Mouse (Mus musculus) limb, embryonic 10.5 days (tissue): ENCODE measurements at regions not wholly inside any gene's neighbourhood (a gene's known extent, or its start where the extent isn't known, plus 50 kb on each side); places are given as distances from the start of the nearest gene placed in this dataset.

Experiments
- DNase-seq: peaks from one replicate; pipeline ENCODE4 v3.0.0-alpha.2; 2017; ENCODE audit warnings: low spot score
- H3K27ac ChIP-seq: fragments of 300-500 bp; sonication (generic); 2 replicates; pipeline ENCODE4 v1.5.1; 2016; ENCODE audit warnings: mild to moderate bottlenecking
- H3K27me3 ChIP-seq: fragments of 300-500 bp; sonication (generic); 2 replicates; pipeline ENCODE4 v1.6.1; 2016; ENCODE audit warnings: low read depth, mild to moderate bottlenecking; ENCODE audit not compliant: poor library complexity, severe bottlenecking
- H3K36me3 ChIP-seq: fragments of 300-500 bp; sonication (generic); 2 replicates; pipeline ENCODE4 v1.6.1; 2016; ENCODE audit warnings: mild to moderate bottlenecking, moderate library complexity
- H3K4me1 ChIP-seq: fragments of 300-500 bp; sonication (generic); 2 replicates; pipeline ENCODE4 v1.6.1; 2016
- H3K4me3 ChIP-seq: fragments of 300-500 bp; sonication (generic); 2 replicates; pipeline ENCODE4 v1.5.1; 2016; ENCODE audit warnings: mild to moderate bottlenecking, moderate library complexity
- H3K9me3 ChIP-seq: fragments of 300-500 bp; sonication (generic); replicated peaks from 2 replicates; pipeline ENCODE4 v1.6.1; 2016; ENCODE audit warnings: mild to moderate bottlenecking
- WGBS: fragments of 180-500 bp; shearing (Covaris S2); methylation state at CpG from one replicate; pipeline ENCODE4 v1.1.7; 2016; 5-methylcytosine and 5-hydroxymethylcytosine counted together

DNA sequence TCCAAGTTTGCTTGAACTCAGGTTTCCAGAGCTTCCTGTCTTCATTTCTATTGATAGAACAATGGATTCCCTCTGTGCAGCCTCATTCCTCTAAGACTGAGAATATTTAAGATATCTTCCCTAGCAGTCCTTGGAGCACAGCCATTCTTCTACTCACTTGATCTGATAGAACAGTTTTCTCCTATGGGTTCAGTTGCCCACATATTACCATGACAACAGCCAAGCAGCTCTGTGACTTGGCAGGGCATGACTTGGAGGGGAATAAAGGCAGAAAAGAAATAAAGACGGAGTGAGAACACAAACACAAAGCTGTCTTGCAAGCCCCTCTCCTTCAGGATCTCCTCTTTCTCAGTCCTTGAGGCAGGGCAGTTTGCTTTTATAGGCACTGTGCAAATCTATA is 87.6 kb upstream of the Tom1l1 start:
- Histone ChIP-seq H3K4me3 (no peak overlapping the region), H3K4me1 (no peaks in the 10 kb centered on the region), H3K27me3 (no peaks in the 10 kb centered on the region), H3K27ac (no peak overlapping the region), H3K36me3 (no peaks in the 10 kb centered on the region), H3K9me3 (no peaks in the 10 kb centered on the region)
- WGBS = 72% methylated on average over 1 of the region's 1 CpGs
- no peak for DNase-seq

DNA sequence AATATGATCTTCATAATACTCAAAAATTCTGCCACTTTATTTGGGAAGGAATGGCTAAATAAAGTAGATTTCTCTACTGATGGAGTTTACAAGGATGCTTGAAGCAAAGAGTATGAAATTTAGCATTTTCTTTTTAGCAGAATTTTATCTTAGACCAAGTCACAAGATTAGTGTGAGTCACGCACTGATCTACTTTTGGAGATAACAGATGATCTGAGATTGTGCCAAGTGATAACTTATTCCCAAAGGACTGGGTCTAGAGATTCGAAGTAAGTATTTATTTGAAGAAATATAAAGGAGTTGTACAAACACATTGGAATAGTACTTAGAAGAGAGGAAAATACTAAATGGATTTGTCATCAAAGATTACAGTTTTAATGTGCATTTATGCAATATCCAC is 67.8 kb upstream of the Tom1l1 start:
- WGBS = 87% methylated on average over 2 of the region's 2 CpGs

DNA sequence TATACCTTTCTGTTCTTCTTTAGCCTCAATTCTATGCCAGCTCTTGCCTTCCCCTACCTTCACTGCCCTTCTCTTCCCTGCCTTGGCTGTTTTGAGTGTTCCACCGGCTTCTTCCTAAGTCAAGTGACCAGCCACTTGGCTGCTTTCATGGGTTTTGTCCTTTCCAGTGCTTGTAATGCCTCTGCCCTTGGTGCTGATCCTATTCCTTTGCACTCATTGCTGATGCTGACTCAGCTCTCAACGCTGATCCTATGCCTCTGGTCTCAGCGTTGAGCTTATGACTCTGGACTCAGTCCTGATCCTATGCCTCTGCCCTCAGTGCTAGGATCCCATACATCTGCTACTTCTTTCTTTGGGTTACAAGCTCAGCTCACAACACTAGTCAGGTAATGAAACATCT is 60.3 kb upstream of the Tom1l1 start:
- Histone ChIP-seq H3K36me3 (no peaks in the 10 kb centered on the region), H3K27me3 (no peaks in the 10 kb centered on the region), H3K27ac (no peak overlapping the region), H3K9me3 (no peaks in the 10 kb centered on the region), H3K4me1 (no peaks in the 10 kb centered on the region), H3K4me3 (no peak overlapping the region)
- 81% methylated on average over 3 of the region's 3 CpGs for WGBS
- no peak for DNase-seq

More for the DNA sequence above, 67.8 kb upstream of the Tom1l1 start:
- DNase-seq = no peak
- H3K4me1 ChIP-seq = no peaks in the 10 kb centered on the region
- H3K9me3 ChIP-seq = no peaks in the 10 kb centered on the region
- H3K27me3 ChIP-seq = no peaks in the 10 kb centered on the region
- H3K4me3 ChIP-seq = no peak overlapping the region
- no peaks in the 10 kb centered on the region for H3K36me3 ChIP-seq
- H3K27ac ChIP-seq = no peak overlapping the region

DNA sequence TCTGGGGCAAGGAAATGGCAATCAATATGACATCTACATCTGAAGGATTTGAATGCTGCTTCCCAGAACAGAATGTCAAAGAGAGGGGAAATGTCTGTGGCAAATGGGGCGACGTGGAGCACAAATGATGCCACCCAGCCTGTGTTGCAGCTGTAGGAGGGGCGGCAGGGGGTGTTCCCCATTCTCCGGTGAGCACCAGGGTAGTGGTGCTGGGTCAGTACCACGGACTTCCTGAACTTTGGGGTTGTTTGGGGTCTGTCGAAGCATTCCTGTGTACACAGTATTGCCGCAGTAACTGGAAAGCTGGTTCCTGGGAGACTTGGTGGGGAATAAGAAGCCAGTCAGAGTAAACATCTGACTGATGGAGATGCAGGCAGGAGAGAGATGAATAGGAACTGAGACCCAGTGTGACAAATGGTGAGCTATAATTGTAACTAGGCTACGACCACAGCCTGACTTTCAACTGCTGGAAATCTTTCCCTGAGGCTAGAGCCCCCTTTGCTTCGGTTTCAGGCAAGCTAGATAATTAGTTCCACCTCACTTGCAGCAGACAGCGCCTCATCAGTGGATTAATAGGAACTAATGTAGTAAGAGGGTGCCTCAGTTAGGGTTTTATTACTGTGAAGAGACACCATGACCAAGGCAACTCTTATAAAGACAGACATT is 53.9 kb upstream of the Tom1l1 start:
- H3K27ac ChIP-seq = no peak overlapping the region
- DNase-seq = no peak
- no peaks in the 10 kb centered on the region for H3K27me3 ChIP-seq
- H3K36me3 ChIP-seq = no peaks in the 10 kb centered on the region
- no peak overlapping the region for H3K4me3 ChIP-seq
- no peaks in the 10 kb centered on the region for H3K9me3 ChIP-seq
- WGBS = 73% methylated on average over 10 of the region's 10 CpGs
- H3K4me1 ChIP-seq = no peaks in the 10 kb centered on the region

DNA sequence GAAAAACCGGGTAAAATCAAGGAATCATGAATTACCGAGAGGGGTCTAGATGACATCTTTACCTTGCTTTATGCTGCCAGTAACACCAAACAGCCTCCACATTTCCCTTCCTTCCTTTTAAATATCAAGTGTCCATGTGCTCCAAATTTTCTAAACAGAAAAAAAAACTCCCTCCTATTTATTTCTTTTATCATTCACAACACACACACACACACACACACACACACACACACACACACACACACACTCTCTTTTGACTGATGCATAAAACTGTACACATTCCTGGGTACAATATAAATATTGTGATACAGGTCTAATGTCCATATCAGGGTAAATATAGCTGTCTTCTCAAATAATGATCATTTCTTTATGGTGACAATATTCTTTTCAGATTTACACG is 51.3 kb upstream of the Tom1l1 start:
- Histone ChIP-seq H3K4me3 (no peak overlapping the region), H3K27ac (no peak overlapping the region), H3K36me3 (no peaks in the 10 kb centered on the region), H3K9me3 (no peaks in the 10 kb centered on the region), H3K27me3 (no peaks in the 10 kb centered on the region), H3K4me1 (no peaks in the 10 kb centered on the region)
- no peak for DNase-seq
- 91% methylated on average over 3 of the region's 3 CpGs for WGBS

DNA sequence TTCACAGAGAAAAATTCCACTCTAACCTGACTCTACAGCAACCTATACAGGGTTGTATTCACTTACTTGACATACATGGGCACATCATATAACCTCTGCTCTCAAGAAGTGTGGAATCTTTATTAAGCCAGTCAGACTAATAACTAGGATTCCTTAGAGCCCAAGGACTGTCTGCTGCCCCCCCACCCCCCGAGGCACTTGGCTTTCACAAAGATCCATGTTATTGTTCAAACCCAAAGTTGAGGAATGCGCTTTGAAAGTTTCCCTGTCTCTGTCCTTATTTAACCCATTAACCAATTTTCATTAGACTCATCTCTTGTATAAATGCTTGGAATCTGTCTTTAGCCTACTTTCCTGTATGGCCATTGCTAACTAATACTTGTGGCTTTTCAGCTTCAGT is 50.6 kb upstream of the Tom1l1 start:
- no peak overlapping the region for H3K27ac ChIP-seq
- H3K36me3 ChIP-seq = no peaks in the 10 kb centered on the region
- DNase-seq = no peak
- 91% methylated on average over 2 of the region's 2 CpGs for WGBS
- H3K4me1 ChIP-seq = no peaks in the 10 kb centered on the region
- no peaks in the 10 kb centered on the region for H3K27me3 ChIP-seq
- H3K4me3 ChIP-seq = no peak overlapping the region
- H3K9me3 ChIP-seq = no peaks in the 10 kb centered on the region
